Mouse (Mus musculus) cortical plate, adult 2 months (tissue): ENCODE results near the gene Kmt5c.
A peak's percentile ranks its signal among the peaks of the same experiment; 100 is the strongest.

Experiments
- CTCF ChIP-seq: fragments of 200-500 bp; IDR thresholded peaks from 2 replicates; pipeline ENCODE4 v1.5.1; 2011; ENCODE audit warnings: mild to moderate bottlenecking, control low read depth, low read length; ENCODE audit not compliant: insufficient read depth; ENCODE audit errors: extremely low read depth
- POLR2A ChIP-seq: fragments of 200-500 bp; IDR thresholded peaks from 2 replicates; pipeline ENCODE4 v1.6.1; 2011; ENCODE audit warnings: mild to moderate bottlenecking, low read length, control low read depth; ENCODE audit not compliant: insufficient read depth; ENCODE audit errors: extremely low read depth

- TF ChIP-seq CTCF (peak; percentile 36; the same call in 1 of the 2 replicates), POLR2A (no peak)
Observed at GRCm38 (mm10) chr7:4705098-4705497, 34.8 kb upstream of the Kmt5c start.
